Mouse (Mus musculus): Measurements from ENCODE around the gene Plekha5. TPM values are rescaled to one million over a fixed set of nuclear protein-coding genes. Genes with fewer than 3 reads are reported as not detected.

Plekha5 gene
- polyA plus RNA-seq, 1 experiment = not detected

DNA sequence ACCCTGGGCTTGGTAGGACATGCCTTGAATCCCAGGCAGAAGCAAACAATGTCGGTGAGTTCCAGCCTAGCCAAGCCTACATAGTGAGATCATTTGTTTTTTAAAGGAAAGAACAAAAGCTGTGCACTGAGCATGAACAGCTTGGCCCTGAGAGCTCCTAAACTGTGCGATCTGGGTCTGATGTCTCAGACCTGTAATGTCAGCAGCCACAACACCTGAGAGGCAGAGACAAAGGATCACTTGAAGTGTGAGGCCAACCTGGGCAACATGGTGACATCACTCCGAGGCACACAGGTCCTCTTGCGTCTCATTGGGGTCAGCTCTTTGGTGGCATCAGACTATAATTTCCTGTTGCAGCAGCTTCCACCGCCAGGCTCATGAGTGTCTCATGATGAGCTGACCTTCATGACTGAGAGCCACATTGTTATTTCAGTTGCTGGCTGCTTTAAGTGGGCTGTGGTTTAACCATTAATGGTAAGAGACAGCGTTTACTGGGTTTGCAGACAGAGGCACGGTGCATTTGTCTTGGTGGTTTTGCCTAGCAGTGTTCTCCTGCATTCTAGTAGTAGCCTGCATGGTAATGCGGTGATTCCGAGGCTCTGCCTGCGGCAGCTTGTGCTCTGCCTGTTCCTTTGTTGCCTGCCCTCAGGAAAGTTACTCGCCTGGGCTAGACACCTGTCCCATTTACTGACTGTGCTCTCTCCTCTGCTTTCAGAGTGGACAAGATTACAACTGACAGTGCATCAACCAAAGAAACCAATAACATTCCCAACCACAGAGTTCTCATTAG lies 119.3 kb downstream of the Plekha5 start:
- H3K27ac ChIP-seq (ENCODE audit: insufficient read depth, low read depth, low read length) = no peak overlapping the region
- H3K4me3 ChIP-seq (ENCODE audit: insufficient read depth, low read depth, low read length) = no peak overlapping the region
- WGBS = 69% methylated on average over 11 of the region's 11 CpGs
- TF ChIP-seq POLR2A (IDR thresholded peaks at IDR 0.05; ENCODE audit: insufficient read depth, low read depth, low read length) (no peak), CTCF (IDR thresholded peaks at IDR 0.05; ENCODE audit: insufficient read depth, low read depth, low read length) (no peak)
- H3K4me1 ChIP-seq (ENCODE audit: control insufficient read depth, insufficient read depth, low read length) = peaks cover 8% of the 10 kb centered on the region

DNA sequence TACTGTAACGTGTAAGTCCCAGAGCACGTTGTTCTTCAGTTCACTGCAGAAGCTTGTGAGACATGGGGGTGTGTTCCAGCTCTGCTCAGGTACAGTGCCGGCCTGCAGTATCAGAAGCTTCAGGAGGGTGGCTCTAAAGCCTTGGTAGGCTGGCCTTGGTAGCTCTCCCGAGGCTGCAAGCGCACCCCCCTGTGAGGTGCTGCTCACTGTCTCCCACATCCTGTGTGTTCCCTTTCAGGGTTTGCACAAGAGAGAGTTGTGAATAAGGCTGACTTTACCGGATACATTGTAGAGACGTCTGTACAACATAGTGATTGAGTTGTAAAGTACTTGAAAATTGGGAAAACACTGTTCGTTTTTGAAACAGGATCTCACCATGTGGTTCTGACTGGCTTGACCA lies 122.2 kb downstream of the Plekha5 start:
- Histone ChIP-seq H3K4me1 (ENCODE audit: control insufficient read depth, insufficient read depth, low read length) (peaks cover 15% of the 10 kb centered on the region), H3K27ac (ENCODE audit: insufficient read depth, low read depth, low read length) (0 out of 2 replicates have a peak overlapping the region, but pooled peaks have one; percentile 44), H3K4me3 (ENCODE audit: insufficient read depth, low read depth, low read length) (no peak overlapping the region)
- no peak for TF ChIP-seq CTCF (IDR thresholded peaks at IDR 0.05; ENCODE audit: insufficient read depth, low read depth, low read length)
- TF ChIP-seq POLR2A (IDR thresholded peaks at IDR 0.05; ENCODE audit: insufficient read depth, low read depth, low read length) = no peak
- WGBS = 53% methylated on average over 8 of the region's 8 CpGs

DNA sequence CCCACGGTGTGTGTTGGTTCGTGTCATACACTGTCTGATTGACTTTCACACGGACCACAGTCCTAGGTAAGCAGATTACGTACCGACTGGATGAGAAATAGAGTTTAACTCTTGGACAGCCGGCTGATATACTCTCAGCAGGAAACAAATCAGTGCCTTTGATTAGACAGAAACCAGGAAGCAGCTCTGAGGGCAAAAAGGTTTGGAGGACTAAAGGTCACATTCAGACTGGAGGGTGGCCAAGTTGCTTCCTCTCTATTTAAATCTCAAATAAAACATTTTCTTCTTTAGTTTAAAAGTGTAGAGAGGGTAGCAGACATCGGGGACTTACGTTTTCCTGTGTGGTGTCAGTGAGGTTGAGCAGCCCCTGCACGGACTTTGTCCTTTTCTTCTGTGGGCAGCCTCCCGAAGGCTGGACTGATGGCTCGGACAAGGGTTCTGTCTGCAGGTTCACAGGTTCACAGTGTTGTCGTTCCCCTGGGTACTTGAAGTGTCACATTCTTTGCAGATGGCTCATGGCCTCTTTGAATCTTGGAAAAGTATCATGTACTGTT lies 122.9 kb downstream of the Plekha5 start:
- H3K27ac ChIP-seq (ENCODE audit: insufficient read depth, low read depth, low read length) = peak overlapping the region; percentile 48
- H3K4me3 ChIP-seq (ENCODE audit: insufficient read depth, low read depth, low read length) = no peak overlapping the region
- H3K4me1 ChIP-seq (ENCODE audit: control insufficient read depth, insufficient read depth, low read length) = peaks cover 15% of the 10 kb centered on the region
- TF ChIP-seq CTCF (IDR thresholded peaks at IDR 0.05; ENCODE audit: insufficient read depth, low read depth, low read length) (no peak), POLR2A (IDR thresholded peaks at IDR 0.05; ENCODE audit: insufficient read depth, low read depth, low read length) (no peak)
- WGBS = 51% methylated on average over 12 of the region's 12 CpGs

DNA sequence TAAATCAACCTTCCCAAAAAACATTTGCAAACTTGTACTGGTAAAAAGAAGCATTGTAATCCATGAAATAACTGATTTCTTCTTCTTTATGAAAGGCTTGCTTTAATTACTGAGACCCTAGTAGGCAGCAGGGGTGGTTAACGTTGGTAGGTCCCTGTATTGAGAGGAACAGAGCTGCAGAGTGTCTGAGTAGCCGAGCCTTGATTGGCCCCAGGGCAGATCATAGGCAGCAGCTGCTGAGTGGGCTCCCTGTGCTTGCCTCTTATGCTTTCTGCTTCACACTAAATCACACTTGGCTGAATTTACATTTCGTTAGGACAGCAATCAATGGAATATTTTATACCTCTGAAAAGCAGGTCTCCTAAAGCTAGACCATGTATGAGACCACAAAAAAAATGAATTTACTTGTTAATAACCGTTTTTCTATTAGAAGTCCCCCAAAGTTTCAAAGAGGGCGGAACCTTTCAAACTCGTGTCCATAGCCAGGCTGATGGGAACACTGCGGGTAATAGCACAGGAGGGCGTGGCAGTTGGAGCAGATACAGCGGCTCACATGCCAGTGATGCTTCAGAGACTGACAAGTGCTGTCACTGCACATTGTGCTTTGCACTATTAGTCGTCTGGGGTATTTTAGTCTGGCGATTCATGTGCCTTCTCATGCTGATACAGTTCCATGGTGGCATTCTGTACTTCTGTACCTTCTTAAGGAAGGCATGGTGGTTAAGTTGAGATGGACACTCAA lies 123.5 kb downstream of the Plekha5 start:
- WGBS = 41% methylated on average over 11 of the region's 11 CpGs
- Histone ChIP-seq H3K4me3 (ENCODE audit: insufficient read depth, low read depth, low read length) (no peak overlapping the region), H3K4me1 (ENCODE audit: control insufficient read depth, insufficient read depth, low read length) (peaks cover 15% of the 10 kb centered on the region), H3K27ac (ENCODE audit: insufficient read depth, low read depth, low read length) (no peak overlapping the region)
- no peak for TF ChIP-seq POLR2A (IDR thresholded peaks at IDR 0.05; ENCODE audit: insufficient read depth, low read depth, low read length)

DNA sequence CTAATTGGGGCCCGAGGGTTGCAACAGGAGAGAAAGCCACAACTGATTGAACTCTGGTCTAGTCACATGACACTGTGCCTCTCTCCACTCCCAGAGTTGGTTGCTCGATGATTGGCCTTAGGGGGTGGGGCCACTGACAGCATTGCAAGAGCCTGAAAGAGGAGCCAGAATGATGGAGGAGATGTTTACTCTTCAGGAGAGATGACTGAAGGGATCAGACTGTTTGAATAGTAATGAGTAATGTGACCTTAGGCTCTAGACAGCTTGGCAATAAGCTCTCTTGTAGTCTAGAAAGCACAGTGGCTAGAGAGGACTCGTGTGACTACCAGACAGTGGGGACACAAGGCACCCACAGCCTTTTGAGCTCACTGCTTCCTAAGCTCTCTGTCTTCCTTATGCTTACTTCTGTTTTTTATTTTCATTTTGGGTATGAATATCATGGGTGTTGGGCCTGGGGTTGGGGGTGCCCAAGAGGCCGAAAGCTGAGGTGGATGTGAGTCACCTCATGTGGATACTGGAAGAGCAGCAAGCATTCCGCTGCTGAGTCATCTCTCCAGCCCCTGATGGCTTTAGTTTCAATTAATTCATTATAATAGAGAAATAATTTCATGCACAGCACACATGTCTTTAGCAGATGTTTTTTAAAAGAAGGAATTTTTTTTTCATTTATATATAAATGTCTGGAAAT lies 124.4 kb downstream of the Plekha5 start:
- 32% methylated on average over 5 of the region's 5 CpGs for WGBS
- Histone ChIP-seq H3K4me3 (ENCODE audit: insufficient read depth, low read depth, low read length) (no peak overlapping the region), H3K4me1 (ENCODE audit: control insufficient read depth, insufficient read depth, low read length) (peaks cover 15% of the 10 kb centered on the region), H3K27ac (ENCODE audit: insufficient read depth, low read depth, low read length) (no peak overlapping the region; the same call in 1 of the 2 replicates)
- no peak for TF ChIP-seq POLR2A (IDR thresholded peaks at IDR 0.05; ENCODE audit: insufficient read depth, low read depth, low read length)
- no peak for TF ChIP-seq CTCF (IDR thresholded peaks at IDR 0.05; ENCODE audit: insufficient read depth, low read depth, low read length)

DNA sequence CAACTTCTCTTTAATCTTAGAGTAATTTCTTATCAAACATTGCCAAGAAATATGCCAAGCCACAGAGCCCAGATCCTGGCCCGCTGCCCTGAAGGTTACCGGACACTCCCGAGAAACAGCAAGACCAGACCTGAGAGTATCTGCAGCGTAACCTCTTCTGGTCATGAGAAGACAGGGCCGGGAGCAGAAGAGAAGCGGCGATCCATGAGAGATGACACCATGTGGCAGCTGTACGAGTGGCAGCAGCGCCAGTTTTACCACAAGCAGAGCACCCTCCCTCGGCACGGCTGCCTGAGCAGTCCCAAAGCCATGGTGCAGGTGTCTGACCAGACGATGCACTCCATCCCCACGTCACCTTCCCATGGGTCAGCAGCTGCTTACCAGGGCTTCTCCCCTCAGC lies 126.9 kb downstream of the Plekha5 start:
- peaks cover 15% of the 10 kb centered on the region for H3K4me1 ChIP-seq (ENCODE audit: control insufficient read depth, insufficient read depth, low read length)
- 81% methylated on average over 13 of the region's 13 CpGs for WGBS
- TF ChIP-seq CTCF (IDR thresholded peaks at IDR 0.05; ENCODE audit: insufficient read depth, low read depth, low read length) (no peak), POLR2A (IDR thresholded peaks at IDR 0.05; ENCODE audit: insufficient read depth, low read depth, low read length) (no peak)
- no peak overlapping the region for H3K27ac ChIP-seq (ENCODE audit: insufficient read depth, low read depth, low read length)
- H3K4me3 ChIP-seq (ENCODE audit: insufficient read depth, low read depth, low read length) = no peak overlapping the region

DNA sequence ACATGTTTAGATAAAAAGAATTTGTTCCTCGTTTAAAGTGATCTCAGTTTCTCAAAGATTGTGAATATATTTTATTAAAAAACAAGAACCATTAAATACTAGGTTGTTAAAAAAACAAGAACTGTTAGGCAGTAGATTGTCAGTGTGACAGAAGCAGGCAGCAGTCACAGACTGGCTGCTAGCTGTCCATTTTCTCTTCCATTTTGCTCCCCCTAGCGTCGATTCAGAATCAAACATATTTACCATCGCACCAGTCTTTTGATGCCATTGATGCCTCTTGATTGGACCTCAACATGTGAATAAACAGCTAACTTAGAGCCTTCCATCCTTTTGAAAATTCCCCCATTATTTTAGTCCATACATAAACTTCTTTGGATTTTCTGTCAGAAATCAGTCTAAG lies 130.4 kb downstream of the Plekha5 start:
- TF ChIP-seq CTCF (IDR thresholded peaks at IDR 0.05; ENCODE audit: insufficient read depth, low read depth, low read length) = no peak
- TF ChIP-seq POLR2A (IDR thresholded peaks at IDR 0.05; ENCODE audit: insufficient read depth, low read depth, low read length) = no peak
- H3K4me3 ChIP-seq (ENCODE audit: insufficient read depth, low read depth, low read length) = no peak overlapping the region
- H3K27ac ChIP-seq (ENCODE audit: insufficient read depth, low read depth, low read length) = no peak overlapping the region
- 0 out of 2 replicates have a peak, but pooled peaks cover 3% of the 10 kb centered on the region for H3K4me1 ChIP-seq (ENCODE audit: control insufficient read depth, insufficient read depth, low read length)
- 46% methylated on average over 4 of the region's 4 CpGs for WGBS

DNA sequence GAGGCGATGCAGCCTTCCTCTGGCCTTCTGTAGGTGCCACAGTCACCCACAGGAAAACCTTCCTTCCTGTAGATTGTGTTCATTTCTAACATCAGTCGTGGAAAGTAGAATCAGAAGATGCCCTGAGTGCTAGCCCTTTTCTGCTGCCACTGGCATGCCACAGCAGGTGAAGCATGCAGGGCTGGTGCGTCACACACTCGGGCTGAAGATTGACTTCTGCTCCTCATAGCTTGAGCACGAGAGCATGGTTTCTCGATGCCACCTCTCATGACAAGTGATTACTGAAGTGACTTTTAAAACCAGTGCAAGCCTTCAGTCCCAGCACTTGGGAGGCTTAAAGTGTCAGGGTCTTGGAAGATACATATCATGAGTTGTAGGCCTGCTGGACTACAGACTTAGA lies 135.6 kb downstream of the Plekha5 start:
- Histone ChIP-seq H3K4me3 (ENCODE audit: insufficient read depth, low read depth, low read length) (no peak overlapping the region), H3K4me1 (ENCODE audit: control insufficient read depth, insufficient read depth, low read length) (0 out of 2 replicates have a peak, but pooled peaks cover 5% of the 10 kb centered on the region), H3K27ac (ENCODE audit: insufficient read depth, low read depth, low read length) (no peak overlapping the region)
- WGBS = 79% methylated on average over 6 of the region's 6 CpGs
- TF ChIP-seq CTCF (IDR thresholded peaks at IDR 0.05; ENCODE audit: insufficient read depth, low read depth, low read length) (no peak), POLR2A (IDR thresholded peaks at IDR 0.05; ENCODE audit: insufficient read depth, low read depth, low read length) (no peak)

All from olfactory bulb, adult 2 months (tissue).